Mouse (Mus musculus) cerebellum, adult 11-12 months (tissue): ENCODE results near the gene 1700123O20Rik.
A peak's percentile ranks its signal among the peaks of the same experiment; 100 is the strongest.

Source experiments
- DNase-seq: peaks from one replicate; pipeline ENCODE4 v3.0.0; 2022

1700123O20Rik gene

GRCm38 (mm10) chr14:54678657-54679304 is 7.2 kb upstream of the 1700123O20Rik start:
- DNase-seq: no peak

DNA sequence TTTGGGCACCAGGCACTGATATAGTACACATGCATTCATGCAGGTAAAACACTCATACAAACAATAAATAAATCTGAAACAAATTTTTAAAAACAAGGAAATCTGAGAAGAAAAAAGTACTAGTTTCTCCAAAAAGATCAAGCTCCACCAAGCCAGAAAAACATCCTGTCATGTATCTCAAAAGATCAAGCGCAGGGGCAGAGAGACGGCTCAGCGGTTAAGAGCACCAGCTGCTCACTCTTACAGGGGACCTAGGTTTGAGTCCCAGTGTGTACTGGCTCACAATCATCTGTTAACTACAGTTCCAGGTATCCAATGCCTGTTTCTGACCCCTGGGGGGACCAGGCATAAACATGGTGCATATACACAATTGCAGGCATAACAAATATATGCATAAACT is 3.6 kb upstream of the 1700123O20Rik start:
- no peak for DNase-seq

DNA sequence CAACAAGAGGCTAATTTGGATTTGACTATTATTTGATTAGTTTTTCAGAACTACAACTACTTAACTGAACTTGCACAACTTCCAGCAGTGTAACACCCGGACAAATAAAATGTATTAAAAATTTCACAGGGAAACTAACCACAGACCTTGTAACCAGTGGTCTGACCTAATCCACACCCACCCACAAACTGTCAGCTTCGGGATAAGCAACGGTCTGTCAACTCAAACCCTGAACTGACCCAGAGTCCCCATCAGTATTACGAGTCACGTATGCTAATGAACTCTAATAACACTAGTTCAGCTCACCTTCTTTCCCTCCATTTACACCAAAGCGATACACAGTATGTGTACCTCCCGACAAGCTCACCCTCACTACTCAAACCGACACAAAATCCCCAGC is 545 bp upstream of the 1700123O20Rik start:
- peak; percentile 16 for DNase-seq

GRCm38 (mm10) chr14:54686522-54687143 is 617 bp downstream of the 1700123O20Rik start, which contains the start of gene Acin1:
TSS of gene Acin1 (minus strand) at chr14:54686931.
- DNase-seq: peak; percentile 100

- no peak for DNase-seq
Measured at GRCm38 (mm10) chr14:54687251-54687650, 1.2 kb downstream of the 1700123O20Rik start.

GRCm38 (mm10) chr14:54695042-54695441 is 9.0 kb downstream of the 1700123O20Rik start:
- no peak for DNase-seq

- no peak for DNase-seq
Measured at GRCm38 (mm10) chr14:54696752-54697151, 10.7 kb downstream of the 1700123O20Rik start.

DNA sequence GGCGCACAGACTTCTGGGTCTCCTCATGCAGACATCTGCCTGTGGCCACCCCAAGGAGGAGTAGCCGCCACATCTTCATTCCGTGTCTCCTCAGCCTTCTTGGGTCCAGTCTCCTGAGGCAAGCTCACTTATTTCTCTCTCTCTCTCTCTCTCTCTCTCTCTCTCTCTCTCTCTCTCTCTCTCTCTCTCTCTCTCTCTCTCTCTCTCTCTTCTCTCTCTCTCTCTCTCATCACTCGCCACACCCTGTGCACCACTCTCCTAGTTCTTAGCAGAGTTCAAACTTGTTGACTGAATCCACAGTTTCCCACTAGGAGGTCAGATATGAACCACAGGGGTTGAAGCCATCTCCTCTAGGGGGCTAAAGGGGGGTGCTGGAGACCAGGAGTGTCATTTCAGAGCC is 12.7 kb downstream of the 1700123O20Rik start, which contains the start of gene Gm29776:
TSS of gene Gm29776 (minus strand) at position 101 of the 400 bp plus-strand sequence.
- no peak for DNase-seq

DNA sequence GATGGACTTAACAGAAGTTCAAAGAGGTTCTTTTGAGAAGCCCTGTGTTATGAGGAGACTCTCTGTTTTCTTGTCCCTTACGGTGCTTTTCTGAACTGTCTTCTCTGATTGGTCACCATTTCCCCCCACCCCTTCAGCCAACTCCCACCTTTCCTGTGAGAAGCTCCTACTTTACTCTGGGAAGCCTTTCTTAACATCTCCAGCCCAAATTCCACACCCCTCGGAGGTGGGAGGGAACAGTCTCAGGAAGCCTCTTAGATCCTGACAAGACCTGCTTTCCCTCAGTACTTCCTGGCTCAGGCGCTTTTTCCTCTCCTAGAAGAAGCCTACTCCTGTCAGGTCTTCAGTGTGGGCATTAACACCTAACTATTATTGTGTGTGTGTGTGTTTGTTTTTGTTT is 13.6 kb downstream of the 1700123O20Rik start:
- DNase-seq: no peak

DNA sequence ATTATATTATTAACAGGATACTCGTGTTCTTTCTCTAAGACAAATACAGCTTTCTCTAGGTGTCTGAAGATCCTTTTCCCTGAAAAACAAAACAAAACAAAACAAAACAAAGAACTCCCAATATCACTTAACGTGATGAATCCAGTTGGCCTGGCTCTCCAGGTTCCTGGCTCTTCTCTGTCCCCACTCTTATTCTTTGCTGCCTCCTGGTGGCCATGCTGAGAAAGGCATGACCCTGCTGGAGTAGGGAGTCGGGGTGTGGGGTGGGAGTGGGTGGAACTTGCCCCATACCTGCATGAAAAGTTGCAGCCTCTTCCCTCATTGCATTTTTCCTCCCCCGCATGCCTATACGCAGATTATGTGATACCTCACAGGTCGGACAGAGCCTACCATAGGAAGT is 15.3 kb downstream of the 1700123O20Rik start:
- peak; percentile 54 for DNase-seq

DNA sequence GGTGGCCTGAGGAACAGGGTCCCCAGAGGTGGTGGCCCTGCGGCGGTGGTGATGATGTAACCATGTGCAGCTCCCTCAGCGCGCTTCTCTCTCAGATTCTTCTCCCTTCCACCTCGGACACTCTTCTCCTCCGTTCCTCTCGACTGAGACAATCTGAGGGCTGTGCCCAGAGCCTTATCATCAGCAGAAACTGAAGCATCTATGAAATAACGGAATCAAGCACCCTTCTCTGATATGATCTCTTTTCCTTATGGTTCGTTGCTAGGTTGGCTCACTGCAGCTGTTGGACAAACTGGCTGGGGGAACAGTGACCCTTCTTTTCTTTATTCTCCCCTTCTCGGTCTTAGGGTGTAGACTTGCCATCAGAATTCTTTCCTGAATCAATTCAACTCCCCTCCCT is 17.2 kb downstream of the 1700123O20Rik start:
- DNase-seq: no peak

DNA sequence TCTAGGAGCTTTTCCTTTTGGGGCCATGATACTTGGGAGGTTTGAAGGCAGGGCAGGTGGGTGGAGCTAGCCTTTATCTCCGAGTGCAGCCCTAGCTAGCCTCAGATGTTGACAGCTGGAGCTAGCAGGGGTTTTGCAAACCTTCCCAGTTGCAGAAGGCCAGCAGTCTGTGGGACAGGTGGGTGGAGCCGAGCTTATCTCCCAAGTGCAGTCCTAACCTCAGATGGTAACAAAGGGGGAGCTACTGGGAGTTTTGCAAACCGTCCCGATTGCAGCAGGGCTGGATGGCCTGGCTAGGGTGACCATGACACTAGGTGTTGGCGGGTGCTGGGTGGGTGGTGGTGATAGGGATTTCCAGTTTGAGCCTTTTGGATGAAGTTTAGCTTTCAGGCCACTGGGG is 19.8 kb downstream of the 1700123O20Rik start:
- no peak for DNase-seq

DNA sequence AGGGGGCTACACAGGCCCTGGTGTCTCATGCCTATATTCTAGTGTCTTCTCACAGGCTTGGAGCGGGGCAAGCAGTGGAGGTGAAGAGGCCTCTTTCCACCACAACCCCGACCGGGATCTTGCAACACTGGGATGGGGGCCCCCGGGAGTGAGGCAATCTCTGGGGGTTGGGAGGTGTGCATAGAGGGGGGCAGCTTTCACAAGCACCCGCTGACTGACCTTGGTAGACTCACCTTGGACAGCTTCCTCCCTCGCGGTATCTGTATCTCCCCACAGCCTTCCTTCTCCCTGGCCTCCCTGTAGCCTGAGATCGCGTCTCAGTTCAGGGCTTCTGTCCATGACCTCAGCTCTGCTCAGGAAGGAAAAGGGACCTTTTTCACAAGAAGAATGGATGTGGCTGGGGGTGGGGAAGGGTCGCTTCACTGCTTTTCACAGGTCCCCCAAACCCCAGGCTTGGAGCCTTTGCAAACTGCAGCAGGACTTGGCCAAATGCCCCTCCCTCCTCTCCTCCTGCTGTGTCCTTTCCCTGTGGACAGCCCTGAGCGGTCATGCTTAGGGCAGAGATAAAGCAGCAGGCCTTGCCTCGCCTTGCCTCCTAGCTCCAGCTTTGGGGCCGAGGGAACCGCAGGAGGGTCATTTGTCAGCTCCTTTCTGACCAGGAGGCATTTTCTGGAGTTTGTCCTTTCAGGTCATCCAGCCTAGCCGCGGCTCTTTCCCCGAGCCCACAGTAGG is 20.7 kb downstream of the 1700123O20Rik start:
- DNase-seq: no peak

DNA sequence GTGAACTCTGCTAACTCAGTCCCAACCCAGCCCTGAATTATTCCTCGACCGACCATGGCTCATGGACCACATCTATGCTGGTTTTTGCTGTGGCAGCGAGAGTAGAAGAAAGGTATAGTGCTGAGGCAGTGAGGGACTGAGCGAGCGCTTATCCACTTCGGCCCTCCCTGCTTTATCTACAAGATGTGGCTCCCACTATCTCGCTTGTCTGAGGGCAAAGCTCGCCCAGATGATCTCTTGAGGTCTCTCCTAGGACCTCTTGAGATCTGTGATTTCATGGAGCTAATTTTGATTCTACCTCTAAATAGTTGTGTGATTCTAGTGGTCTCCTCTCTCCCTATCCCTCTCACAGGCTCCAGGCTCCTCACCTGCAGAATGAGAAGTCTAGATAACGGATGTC is 23.0 kb downstream of the 1700123O20Rik start:
- no peak for DNase-seq

GRCm38 (mm10) chr14:54712074-54712473 is 26.1 kb downstream of the 1700123O20Rik start, which contains the start of gene Cebpe:
TSS of gene Cebpe (minus strand) at chr14:54712174.
- no peak for DNase-seq

- no peak for DNase-seq
Measured at GRCm38 (mm10) chr14:54712861-54713260, 26.8 kb downstream of the 1700123O20Rik start.

GRCm38 (mm10) chr14:54714121-54714520 is 28.1 kb downstream of the 1700123O20Rik start:
- peak; percentile 79 for DNase-seq

GRCm38 (mm10) chr14:54714617-54715081 is 28.6 kb downstream of the 1700123O20Rik start:
- DNase-seq: no peak

DNA sequence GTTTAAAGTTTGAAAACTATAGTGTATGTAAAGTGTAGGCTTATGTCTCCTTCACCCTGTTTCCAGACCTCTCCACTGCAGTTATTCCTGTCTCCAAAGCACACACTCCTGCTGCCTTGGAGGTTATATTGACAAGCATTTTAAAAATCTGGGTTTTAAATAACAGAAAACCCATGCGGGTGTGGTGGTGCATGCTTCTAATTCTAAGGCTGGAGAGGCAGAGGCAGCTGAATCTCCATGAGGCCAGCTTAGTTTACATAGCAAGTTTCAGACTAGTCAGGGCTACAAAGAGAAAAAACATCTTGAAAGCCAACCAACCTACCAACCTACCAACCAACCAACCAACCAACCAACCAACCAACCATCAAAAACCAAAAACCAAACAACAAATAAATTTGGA is 29.4 kb downstream of the 1700123O20Rik start:
- no peak for DNase-seq

DNA sequence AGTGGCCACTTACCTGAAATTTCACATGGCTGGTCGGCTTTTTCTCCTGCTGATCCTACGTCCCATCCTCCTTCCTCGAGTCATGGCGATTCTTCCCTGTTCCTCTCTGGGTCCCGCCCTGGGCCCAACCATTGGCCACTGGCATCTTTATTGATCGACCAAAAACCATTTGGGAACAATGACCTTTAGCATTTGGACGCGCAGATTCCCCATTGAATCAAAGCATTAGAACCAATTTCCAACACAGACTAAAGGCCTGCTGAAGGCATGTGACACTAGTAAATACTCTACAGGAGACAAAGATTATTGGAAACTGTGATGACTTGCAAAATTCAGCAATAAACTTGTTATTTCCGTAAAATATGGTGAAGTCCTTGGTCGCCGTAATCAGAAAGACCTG is 34.0 kb downstream of the 1700123O20Rik start:
- DNase-seq: no peak

- peak; percentile 75 for DNase-seq
Measured at GRCm38 (mm10) chr14:54720654-54721350, 34.8 kb downstream of the 1700123O20Rik start.

DNA sequence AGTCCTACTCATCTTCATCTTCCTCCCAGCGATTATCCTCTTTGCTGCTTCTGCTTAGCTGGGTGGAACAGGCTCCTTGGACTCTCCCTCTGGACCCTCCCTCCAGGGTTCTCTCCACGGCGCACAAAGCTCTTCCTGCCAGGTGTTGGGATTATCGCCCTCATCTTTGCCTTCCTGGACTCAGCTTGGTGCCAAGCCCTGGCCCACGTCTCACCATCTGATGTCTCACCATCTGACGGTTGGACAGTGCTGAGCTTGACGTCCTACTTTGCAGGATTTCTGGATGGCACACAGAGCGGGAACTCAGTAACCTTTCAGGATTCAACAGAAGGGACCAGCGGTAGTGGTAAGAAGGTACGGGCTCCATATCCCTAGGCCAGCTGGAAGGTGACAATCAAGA is 35.7 kb downstream of the 1700123O20Rik start:
- DNase-seq: peak; percentile 71

DNA sequence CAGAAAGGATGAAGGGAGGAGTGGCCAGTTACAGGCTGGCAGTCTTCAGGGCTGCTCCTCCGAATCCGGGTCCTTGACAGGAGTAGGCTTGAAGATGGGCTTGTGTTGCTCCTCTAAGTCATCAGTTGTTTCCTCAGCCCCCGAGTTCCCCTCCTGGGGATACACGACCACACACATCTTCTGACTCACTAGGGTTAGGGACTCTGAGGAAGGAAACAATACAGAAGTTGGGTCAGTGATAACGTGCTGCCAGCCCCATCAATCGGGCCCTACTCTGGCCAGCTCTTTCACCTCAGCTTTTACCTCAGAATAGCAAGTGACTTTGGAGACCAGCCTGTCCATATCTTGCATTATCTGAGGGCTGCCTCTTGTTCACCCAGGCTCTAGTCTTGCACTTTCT is 38.0 kb downstream of the 1700123O20Rik start:
- no peak for DNase-seq
